Mouse (Mus musculus) heart, embryonic 12.5 days (tissue): ENCODE data around the gene Stk4. TPM values are rescaled to one million over a fixed set of nuclear protein-coding genes. Genes with fewer than 3 reads are reported as not detected.
A peak's percentile ranks its signal among the peaks of the same experiment; 100 is the strongest.

Source experiments
- ATAC-seq: fragments of 200-750 bp; cut with Nextera tagmentation; 2 replicates; pipeline ENCODE4 v1.8.0; 2017; ENCODE audit warnings: moderate TSS enrichment, moderate library complexity; ENCODE audit not compliant: insufficient number of reproducible peaks, low FRiP score
- H3K27ac ChIP-seq: fragments of 300-500 bp; sonication (generic); 2 replicates; pipeline ENCODE4 v1.5.1; 2016; ENCODE audit warnings: mild to moderate bottlenecking, moderate library complexity; ENCODE audit not compliant: poor library complexity, severe bottlenecking
- H3K27me3 ChIP-seq: fragments of 300-500 bp; sonication (generic); replicated peaks from 2 replicates; pipeline ENCODE4 v1.6.1; 2016; ENCODE audit warnings: mild to moderate bottlenecking, moderate library complexity
- H3K36me3 ChIP-seq: fragments of 300-500 bp; sonication (generic); 2 replicates; pipeline ENCODE4 v1.6.1; 2016; ENCODE audit warnings: mild to moderate bottlenecking, moderate library complexity
- H3K4me1 ChIP-seq: fragments of 300-500 bp; sonication (generic); replicated peaks from 2 replicates; pipeline ENCODE4 v1.6.1; 2016; ENCODE audit warnings: mild to moderate bottlenecking
- H3K4me2 ChIP-seq: fragments of 300-500 bp; sonication (generic); 2 replicates; pipeline ENCODE4 v1.6.1; 2016; ENCODE audit warnings: mild to moderate bottlenecking, moderate library complexity
- H3K4me3 ChIP-seq: fragments of 300-500 bp; sonication (generic); 2 replicates; pipeline ENCODE4 v1.5.1; 2016; ENCODE audit warnings: mild to moderate bottlenecking
- H3K9ac ChIP-seq: fragments of 300-500 bp; sonication (generic); 2 replicates; pipeline ENCODE4 v1.6.1; 2016; ENCODE audit warnings: mild to moderate bottlenecking, moderate library complexity
- H3K9me3 ChIP-seq: fragments of 300-500 bp; sonication (generic); replicated peaks from 2 replicates; pipeline ENCODE4 v1.6.1; 2016; ENCODE audit warnings: mild to moderate bottlenecking, moderate library complexity
- WGBS: fragments of 180-500 bp; shearing (Covaris S2); methylation state at CpG from one replicate; pipeline ENCODE4 v1.1.7; 2016; 5-methylcytosine and 5-hydroxymethylcytosine counted together
- polyA plus RNA-seq: library from polyadenylated mRNA; unstranded; fragments of >200 nt; fragmentation: Nextera tagmentation; extraction: Ambion mirVana; gene quantifications from 2 replicates; pipeline ENCODE4 v1.2.1, GENCODE M21; 2016

The Stk4 gene
- polyA plus RNA-seq, 1 experiment from 2014 or later = 22.1 TPM

GRCm38 (mm10) chr2:164081577-164081976 is 11.5 kb downstream of the Stk4 start:
- 89% methylated on average over 10 of the region's 10 CpGs for WGBS
- Histone ChIP-seq H3K27me3 (no peaks in the 10 kb centered on the region), H3K4me1 (peaks cover 8% of the 10 kb centered on the region), H3K36me3 (peaks cover 55% of the 10 kb centered on the region), H3K4me2 (no peak overlapping the region), H3K9me3 (no peaks in the 10 kb centered on the region), H3K9ac (no peak overlapping the region), H3K4me3 (no peak overlapping the region), H3K27ac (no peak overlapping the region)
- ATAC-seq = no peak

GRCm38 (mm10) chr2:164082175-164082574 is 12.1 kb downstream of the Stk4 start:
- WGBS = 55% methylated on average over 10 of the region's 10 CpGs
- Histone ChIP-seq H3K4me1 (peaks cover 4% of the 10 kb centered on the region; the same call in 1 of the 2 replicates), H3K36me3 (peaks cover 61% of the 10 kb centered on the region)

GRCm38 (mm10) chr2:164083609-164084341 is 13.7 kb downstream of the Stk4 start:
- WGBS = 86% methylated on average over 19 of the region's 19 CpGs
- H3K27me3 ChIP-seq = no peaks in the 10 kb centered on the region
- peaks cover 4% of the 10 kb centered on the region; the same call in 1 of the 2 replicates for H3K4me1 ChIP-seq
- H3K4me2 ChIP-seq = no peak overlapping the region
- no peak overlapping the region for H3K4me3 ChIP-seq
- H3K9ac ChIP-seq = no peak overlapping the region
- H3K36me3 ChIP-seq = peaks cover 76% of the 10 kb centered on the region
- no peaks in the 10 kb centered on the region for H3K9me3 ChIP-seq
- ATAC-seq = no peak
- no peak overlapping the region for H3K27ac ChIP-seq

More at GRCm38 (mm10) chr2:164082175-164082574, 12.1 kb downstream of the Stk4 start:
- no peak overlapping the region for H3K27ac ChIP-seq
- no peaks in the 10 kb centered on the region for H3K27me3 ChIP-seq
- no peak overlapping the region for H3K9ac ChIP-seq
- no peak overlapping the region for H3K4me2 ChIP-seq
- ATAC-seq = no peak
- H3K4me3 ChIP-seq = no peak overlapping the region
- H3K9me3 ChIP-seq = no peaks in the 10 kb centered on the region

- H3K27me3 ChIP-seq = no peaks in the 10 kb centered on the region
- H3K27ac ChIP-seq = no peak overlapping the region
- no peak overlapping the region for H3K9ac ChIP-seq
- ATAC-seq = no peak
- peaks cover 4% of the 10 kb centered on the region; the same call in 1 of the 2 replicates for H3K4me1 ChIP-seq
- H3K4me3 ChIP-seq = no peak overlapping the region
- H3K36me3 ChIP-seq = peaks cover 80% of the 10 kb centered on the region
- WGBS = 89% methylated on average over 7 of the region's 7 CpGs
- H3K9me3 ChIP-seq = no peaks in the 10 kb centered on the region
- no peak overlapping the region for H3K4me2 ChIP-seq
Measured at GRCm38 (mm10) chr2:164084342-164084700, 14.2 kb downstream of the Stk4 start.

GRCm38 (mm10) chr2:164087416-164088017 is 17.4 kb downstream of the Stk4 start:
- Histone ChIP-seq H3K9me3 (no peaks in the 10 kb centered on the region), H3K9ac (no peak overlapping the region), H3K36me3 (peaks cover 71% of the 10 kb centered on the region), H3K27ac (no peak overlapping the region), H3K4me2 (no peak overlapping the region), H3K27me3 (no peaks in the 10 kb centered on the region), H3K4me1 (no peaks in the 10 kb centered on the region), H3K4me3 (no peak overlapping the region)
- no peak for ATAC-seq
- WGBS = 85% methylated on average over 6 of the region's 6 CpGs

- Histone ChIP-seq H3K36me3 (peaks cover 56% of the 10 kb centered on the region), H3K4me3 (no peak overlapping the region), H3K27me3 (no peaks in the 10 kb centered on the region), H3K9ac (no peak overlapping the region), H3K4me1 (peaks cover 4% of the 10 kb centered on the region; the same call in 1 of the 2 replicates), H3K4me2 (no peak overlapping the region), H3K27ac (no peak overlapping the region), H3K9me3 (no peaks in the 10 kb centered on the region)
- 90% methylated on average over 4 of the region's 4 CpGs for WGBS
- no peak for ATAC-seq
Measured at GRCm38 (mm10) chr2:164089508-164089907, 19.4 kb downstream of the Stk4 start.

- no peaks in the 10 kb centered on the region for H3K9me3 ChIP-seq
- peaks cover 51% of the 10 kb centered on the region for H3K36me3 ChIP-seq
- no peak overlapping the region for H3K9ac ChIP-seq
- H3K4me2 ChIP-seq = no peak overlapping the region
- H3K27ac ChIP-seq = 0 out of 2 replicates have a peak overlapping the region, but pooled peaks have one; percentile 13
- WGBS = 44% methylated on average over 7 of the region's 7 CpGs
- H3K4me3 ChIP-seq = no peak overlapping the region
- no peaks in the 10 kb centered on the region for H3K27me3 ChIP-seq
- H3K4me1 ChIP-seq = peaks cover 4% of the 10 kb centered on the region; the same call in 1 of the 2 replicates
- ATAC-seq = no peak
Measured at GRCm38 (mm10) chr2:164094152-164094551, 24.0 kb downstream of the Stk4 start.

- Histone ChIP-seq H3K27me3 (no peaks in the 10 kb centered on the region), H3K27ac (no peak overlapping the region), H3K9me3 (no peaks in the 10 kb centered on the region), H3K4me2 (no peak overlapping the region), H3K4me3 (no peak overlapping the region), H3K4me1 (peaks cover 4% of the 10 kb centered on the region; the same call in 1 of the 2 replicates), H3K9ac (no peak overlapping the region), H3K36me3 (peaks cover 58% of the 10 kb centered on the region)
- no peak for ATAC-seq
- WGBS = 89% methylated on average over 11 of the region's 11 CpGs
Measured at GRCm38 (mm10) chr2:164098603-164099250, 28.6 kb downstream of the Stk4 start.

GRCm38 (mm10) chr2:164101936-164102335 is 31.8 kb downstream of the Stk4 start:
- H3K4me3 ChIP-seq = no peak overlapping the region
- H3K27ac ChIP-seq = no peak overlapping the region
- no peaks in the 10 kb centered on the region for H3K27me3 ChIP-seq
- no peak overlapping the region for H3K9ac ChIP-seq
- peaks cover 3% of the 10 kb centered on the region; the same call in 1 of the 2 replicates for H3K4me1 ChIP-seq
- no peak for ATAC-seq
- H3K4me2 ChIP-seq = no peak overlapping the region
- peaks cover 58% of the 10 kb centered on the region for H3K36me3 ChIP-seq
- 79% methylated on average over 1 of the region's 1 CpGs for WGBS
- no peaks in the 10 kb centered on the region for H3K9me3 ChIP-seq

GRCm38 (mm10) chr2:164102366-164102765 is 32.2 kb downstream of the Stk4 start:
- H3K27ac ChIP-seq = no peak overlapping the region
- no peak overlapping the region for H3K4me3 ChIP-seq
- H3K9ac ChIP-seq = no peak overlapping the region
- H3K27me3 ChIP-seq = no peaks in the 10 kb centered on the region
- no peak overlapping the region for H3K4me2 ChIP-seq
- ATAC-seq = no peak
- peaks cover 8% of the 10 kb centered on the region for H3K4me1 ChIP-seq
- no peaks in the 10 kb centered on the region for H3K9me3 ChIP-seq
- peaks cover 58% of the 10 kb centered on the region for H3K36me3 ChIP-seq
- 82% methylated on average over 3 of the region's 3 CpGs for WGBS

- no peak overlapping the region for H3K4me3 ChIP-seq
- peaks cover 16% of the 10 kb centered on the region for H3K4me1 ChIP-seq
- H3K9me3 ChIP-seq = no peaks in the 10 kb centered on the region
- no peak for ATAC-seq
- no peak overlapping the region for H3K9ac ChIP-seq
- no peak overlapping the region for H3K4me2 ChIP-seq
- WGBS = 42% methylated on average over 4 of the region's 4 CpGs
- no peaks in the 10 kb centered on the region for H3K27me3 ChIP-seq
- no peak overlapping the region for H3K27ac ChIP-seq
- H3K36me3 ChIP-seq = peaks cover 50% of the 10 kb centered on the region
Measured at GRCm38 (mm10) chr2:164103501-164103900, 33.4 kb downstream of the Stk4 start.
